Mouse (Mus musculus): ENCODE measurements around the gene Ceacam16.

- no peak for TF ChIP-seq CTCF (IDR thresholded peaks at IDR 0.05; ENCODE audit: borderline replicate concordance, control insufficient read depth, extremely low read depth, insufficient read depth, low read length, poor library complexity)
- TF ChIP-seq POLR2A (IDR thresholded peaks at IDR 0.05; ENCODE audit: control insufficient read depth, extremely low read depth, insufficient read depth, low read length, poor library complexity), result no peak
Observed at GRCm38 (mm10) chr7:19856283-19856682, 4.8 kb downstream of the Ceacam16 start.

All from thymus, adult 2 months (tissue).